In the genomic region with DNA sequence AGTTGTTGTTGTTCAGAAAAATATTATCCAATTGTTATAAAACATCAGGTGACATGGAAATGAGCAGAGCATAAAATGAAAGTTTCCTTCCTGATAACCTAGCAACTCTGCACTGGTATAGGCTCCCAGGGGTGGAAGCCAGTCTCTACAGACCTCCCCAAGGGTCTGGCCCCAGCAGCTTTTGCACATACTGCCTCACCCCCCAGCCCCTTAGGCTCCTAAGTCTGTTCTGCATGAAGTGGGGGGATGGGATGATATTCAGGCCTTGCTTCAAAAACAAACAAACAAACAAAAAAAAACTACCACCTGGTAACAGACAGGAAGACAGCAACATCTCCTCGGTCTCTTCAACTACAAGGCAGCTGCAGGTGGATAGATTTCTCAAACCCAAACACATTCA, we compare ENCODE assay signal across 27 mouse cellular contexts. TPM values are rescaled to one million over a fixed set of nuclear protein-coding genes. Genes with fewer than 3 reads are reported as not detected.
"Had no signal": no experiment of that assay in that cellular context is flagged by ENCODE, and none has a peak within 500 bp of the region (broad histone marks: within the 10 kb centered on the region; RNA-seq: fewer than 3 reads in every experiment).

No protein-coding gene starts in this region.

- H3K4me3 ChIP-seq: heart, adult 2 months; heart, embryonic 12.5 days; hindbrain, embryonic 10.5 days; hindbrain, embryonic 12.5 days; intestine, embryonic 15.5 days; layer of hippocampus, adult 2 months; left cerebral cortex, adult 2 months; limb, embryonic 10.5 days; limb, embryonic 12.5 days had no signal

- H3K27ac ChIP-seq: heart, adult 2 months; hindbrain, embryonic 10.5 days; hindbrain, embryonic 12.5 days; hindbrain, embryonic 14.5 days; intestine, embryonic 15.5 days; layer of hippocampus, adult 2 months; left cerebral cortex, adult 2 months; limb, embryonic 10.5 days; limb, embryonic 12.5 days had no signal

- H3K27me3 ChIP-seq: intestine, embryonic 15.5 days had no signal

- H3K36me3 ChIP-seq: heart, embryonic 12.5 days; hindbrain, embryonic 10.5 days; hindbrain, embryonic 12.5 days; intestine, embryonic 15.5 days; limb, embryonic 10.5 days; limb, embryonic 12.5 days had no signal

- H3K4me1 ChIP-seq: heart, embryonic 12.5 days; hindbrain, embryonic 10.5 days; hindbrain, embryonic 12.5 days; intestine, embryonic 15.5 days; limb, embryonic 10.5 days; limb, embryonic 12.5 days had no signal

- H3K9me3 ChIP-seq: heart, embryonic 12.5 days; hindbrain, embryonic 10.5 days; hindbrain, embryonic 12.5 days; intestine, embryonic 15.5 days; limb, embryonic 10.5 days; limb, embryonic 12.5 days had no signal

- DNase-seq: gastrocnemius, postnatal 14 days; gastrocnemius, postnatal 36 days; heart, adult 11 months; heart, adult 2 months; heart, postnatal 10 days; heart, postnatal 4 days; kidney, adult 18-20 months; kidney, adult 8-10 months; kidney, postnatal 10 days; kidney, postnatal 25 days; kidney, postnatal 4 days; liver had no signal

RNA-seq across cellular contexts. Expression of a gene that starts 7.1 kb away (rescaled TPM):
- polyA plus RNA-seq: heart, adult 2 months; heart, embryonic 12.5 days; heart, embryonic 14.5 days; heart, embryonic 16.5 days; hindbrain, embryonic 10.5 days; hindbrain, embryonic 12.5 days; hindbrain, embryonic 16.5 days; inflammation-experienced regulatory T-cells, adult 6 months; kidney, embryonic 16.5 days had no signal

RNA-seq across cellular contexts. Expression of a gene that starts 46.5 kb away (rescaled TPM):
- polyA plus RNA-seq: heart, adult 2 months; heart, embryonic 14.5 days; hindbrain, embryonic 14.5 days; intestine, embryonic 15.5 days; kidney, embryonic 14.5 days had no signal
